Mouse (Mus musculus): ENCODE measurements around the gene Gpr15.
A peak's percentile ranks its signal among the peaks of the same experiment; 100 is the strongest.

GRCm38 (mm10) chr16:58751314-58751713 lies 32.4 kb upstream of the Gpr15 start:
- TF ChIP-seq CTCF (IDR thresholded peaks at IDR 0.05; ENCODE audit: low read depth) (peak; percentile 57), EP300 (IDR thresholded peaks at IDR 0.05; ENCODE audit: low read depth) (no peak)

All from liver, embryonic 14.5 days (tissue).